Mouse (Mus musculus) lung, embryonic 14.5 days (tissue): ENCODE measurements around the gene Slc25a13. TPM values are rescaled to one million over a fixed set of nuclear protein-coding genes. Genes with fewer than 3 reads are reported as not detected.
A peak's percentile ranks its signal among the peaks of the same experiment; 100 is the strongest.

Experiments used
- ATAC-seq: fragments of 200-750 bp; cut with Nextera tagmentation; 2 replicates; pipeline ENCODE4 v1.8.0; 2017; ENCODE audit warnings: mild to moderate bottlenecking, moderate TSS enrichment, moderate library complexity; ENCODE audit not compliant: insufficient read depth
- DNase-seq: peaks from one replicate; pipeline ENCODE4 v3.0.0-alpha.2; 2015
- H3K27ac ChIP-seq: fragments of 300-500 bp; sonication (generic); 2 replicates; pipeline ENCODE4 v1.5.1; 2014; ENCODE audit warnings: low read depth, mild to moderate bottlenecking, moderate library complexity
- H3K27me3 ChIP-seq: fragments of 300-500 bp; sonication (generic); 2 replicates; pipeline ENCODE4 v1.6.1; 2014; ENCODE audit warnings: low read length, control low read depth; ENCODE audit not compliant: insufficient read depth
- H3K36me3 ChIP-seq: fragments of 300-500 bp; sonication (generic); 2 replicates; pipeline ENCODE4 v1.6.1; 2014; ENCODE audit warnings: control low read depth; ENCODE audit not compliant: insufficient read depth
- H3K4me1 ChIP-seq: fragments of 300-500 bp; sonication (generic); 2 replicates; pipeline ENCODE4 v1.6.1; 2014; ENCODE audit warnings: antibody characterized with exemption, control low read depth; ENCODE audit not compliant: insufficient read depth
- H3K4me2 ChIP-seq: fragments of 300-500 bp; sonication (generic); 2 replicates; pipeline ENCODE4 v1.6.1; 2014; ENCODE audit warnings: mild to moderate bottlenecking
- H3K4me3 ChIP-seq: fragments of 300-500 bp; sonication (generic); 2 replicates; pipeline ENCODE4 v1.5.1; 2014; ENCODE audit warnings: low read depth, low read length
- H3K9ac ChIP-seq: fragments of 300-500 bp; sonication (generic); 2 replicates; pipeline ENCODE4 v1.6.1; 2014
- H3K9me3 ChIP-seq: fragments of 300-500 bp; sonication (generic); 2 replicates; pipeline ENCODE4 v1.6.1; 2016; ENCODE audit warnings: low read depth, low read length, control low read depth
- CTCF ChIP-seq: IDR thresholded peaks from 2 replicates; pipeline ENCODE4 v1.5.1; 2016; ENCODE audit warnings: antibody characterized with exemption, low read depth
- WGBS: fragments of 180-500 bp; shearing (Covaris S2); extraction: QIAGEN DNeasy Blood & Tissue Kit; methylation state at CpG from one replicate; pipeline ENCODE4 v1.1.7; 2014; 5-methylcytosine and 5-hydroxymethylcytosine counted together
- polyA plus RNA-seq: library from polyadenylated mRNA; unstranded; fragments of >200 nt; fragmentation: Nextera tagmentation; extraction: Ambion mirVana; gene quantifications from 2 replicates; pipeline ENCODE4 v1.2.1, GENCODE M21; 2014

Gene Slc25a13
- polyA plus RNA-seq, 1 experiment from 2014 or later, result 33.6 TPM

DNA sequence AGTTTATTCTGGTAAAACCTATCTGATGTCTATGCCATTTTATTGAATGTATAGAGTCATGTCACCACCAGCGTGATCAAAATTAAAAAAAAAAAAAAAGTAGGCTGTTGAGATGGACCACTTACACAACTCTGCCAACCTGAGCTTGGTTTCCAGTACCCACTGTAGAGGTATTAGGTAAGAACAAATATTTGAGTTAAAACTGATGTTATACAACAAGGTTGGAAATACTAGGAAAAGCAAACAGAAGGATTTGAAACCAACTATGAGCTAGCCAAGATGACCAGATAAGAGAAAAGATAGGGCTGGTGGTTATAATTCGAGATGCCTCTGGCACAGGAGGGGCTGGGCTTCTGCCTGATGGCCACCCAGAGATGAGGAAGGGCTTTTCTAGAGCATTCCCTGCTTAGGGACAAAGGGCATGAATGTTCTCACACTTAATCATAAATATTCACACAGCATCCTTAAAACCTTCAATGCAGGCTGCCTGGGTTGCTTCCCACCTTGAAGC is 19.9 kb upstream of the Slc25a13 start:
- no peak overlapping the region for H3K4me2 ChIP-seq
- H3K4me1 ChIP-seq, result no peaks in the 10 kb centered on the region
- no peak for DNase-seq
- H3K4me3 ChIP-seq, result no peak overlapping the region
- no peaks in the 10 kb centered on the region for H3K9me3 ChIP-seq
- no peak overlapping the region for H3K9ac ChIP-seq
- no peak for TF ChIP-seq CTCF
- no peak overlapping the region for H3K27ac ChIP-seq
- 84% methylated on average over 2 of the region's 2 CpGs for WGBS
- H3K36me3 ChIP-seq, result no peaks in the 10 kb centered on the region
- ATAC-seq, result no peak
- H3K27me3 ChIP-seq, result no peaks in the 10 kb centered on the region

DNA sequence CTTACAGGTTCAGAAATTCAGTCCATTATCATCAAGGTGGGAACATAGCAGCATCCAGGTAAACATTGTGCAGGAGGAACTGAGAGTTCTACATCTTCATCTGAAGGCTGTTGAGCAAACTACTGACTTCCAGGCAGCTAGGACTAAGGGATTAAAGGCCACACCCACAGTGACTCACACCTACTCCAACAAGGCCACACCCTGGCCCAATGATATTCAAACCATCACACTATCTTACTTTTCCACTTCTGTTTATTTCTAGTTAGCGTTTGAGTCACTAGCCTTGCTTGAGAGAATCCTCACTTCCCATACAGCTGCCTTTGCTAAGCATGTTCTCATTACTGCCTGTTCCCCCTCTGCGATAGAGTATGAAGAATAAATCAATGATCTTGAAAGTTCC is 13.3 kb upstream of the Slc25a13 start:
- Histone ChIP-seq H3K27me3 (no peaks in the 10 kb centered on the region), H3K4me1 (no peaks in the 10 kb centered on the region), H3K36me3 (no peaks in the 10 kb centered on the region), H3K9ac (no peak overlapping the region), H3K4me2 (no peak overlapping the region), H3K27ac (no peak overlapping the region), H3K4me3 (no peak overlapping the region), H3K9me3 (no peaks in the 10 kb centered on the region)
- WGBS, result 88% methylated on average over 2 of the region's 2 CpGs
- no peak for DNase-seq
- no peak for ATAC-seq
- TF ChIP-seq CTCF, result no peak

DNA sequence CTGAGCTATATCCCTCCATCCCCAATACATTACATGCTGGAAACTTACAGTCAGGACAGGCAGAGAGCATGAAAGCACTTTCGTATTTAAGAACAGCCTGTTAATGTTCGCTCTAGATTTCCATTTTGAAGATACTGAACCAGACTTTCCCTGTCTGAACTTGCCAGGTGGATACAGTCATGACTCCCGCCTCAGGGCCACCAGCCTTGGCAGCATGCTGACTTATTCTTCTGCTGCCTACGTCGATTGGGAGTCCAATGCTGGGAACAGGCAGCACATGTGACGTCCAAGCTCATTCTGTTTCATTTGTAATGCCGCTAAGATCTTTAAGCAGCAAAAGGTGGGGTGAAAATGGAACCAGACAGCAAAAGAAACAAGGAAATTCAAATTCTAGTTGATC is 5.7 kb upstream of the Slc25a13 start:
- H3K4me2 ChIP-seq, result no peak overlapping the region
- H3K4me3 ChIP-seq, result no peak overlapping the region
- TF ChIP-seq CTCF, result no peak
- H3K27ac ChIP-seq, result no peak overlapping the region
- H3K9me3 ChIP-seq, result no peaks in the 10 kb centered on the region
- ATAC-seq (no peak), DNase-seq (no peak)
- no peaks in the 10 kb centered on the region for H3K4me1 ChIP-seq
- H3K9ac ChIP-seq, result no peak overlapping the region
- 70% methylated on average over 7 of the region's 7 CpGs for WGBS
- H3K27me3 ChIP-seq, result no peaks in the 10 kb centered on the region
- H3K36me3 ChIP-seq, result no peaks in the 10 kb centered on the region

DNA sequence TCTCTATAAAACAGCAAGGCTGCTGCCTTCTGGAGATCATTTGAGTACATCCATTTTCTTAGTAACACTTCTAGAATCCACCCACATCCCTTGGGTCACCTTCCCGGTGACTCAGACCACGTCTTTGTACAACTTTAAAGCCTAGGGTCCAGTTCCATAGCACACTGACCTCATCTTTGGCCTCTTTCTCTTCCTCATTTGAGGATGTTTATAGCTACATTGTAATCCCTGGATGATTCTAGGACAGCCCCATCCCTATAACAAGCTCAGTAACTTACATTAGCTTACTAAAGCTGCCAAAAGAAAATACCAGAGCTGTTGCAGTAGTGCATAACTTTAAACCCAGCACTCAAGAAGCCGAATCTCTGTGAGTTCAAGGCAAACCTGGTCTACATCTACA is 3.6 kb upstream of the Slc25a13 start:
- no peak for TF ChIP-seq CTCF
- DNase-seq (no peak), ATAC-seq (no peak)
- Histone ChIP-seq H3K4me1 (no peaks in the 10 kb centered on the region), H3K4me3 (no peak overlapping the region), H3K4me2 (no peak overlapping the region), H3K9me3 (no peaks in the 10 kb centered on the region), H3K9ac (no peak overlapping the region), H3K27me3 (no peaks in the 10 kb centered on the region), H3K27ac (no peak overlapping the region), H3K36me3 (no peaks in the 10 kb centered on the region)
- 81% methylated on average over 3 of the region's 3 CpGs for WGBS

DNA sequence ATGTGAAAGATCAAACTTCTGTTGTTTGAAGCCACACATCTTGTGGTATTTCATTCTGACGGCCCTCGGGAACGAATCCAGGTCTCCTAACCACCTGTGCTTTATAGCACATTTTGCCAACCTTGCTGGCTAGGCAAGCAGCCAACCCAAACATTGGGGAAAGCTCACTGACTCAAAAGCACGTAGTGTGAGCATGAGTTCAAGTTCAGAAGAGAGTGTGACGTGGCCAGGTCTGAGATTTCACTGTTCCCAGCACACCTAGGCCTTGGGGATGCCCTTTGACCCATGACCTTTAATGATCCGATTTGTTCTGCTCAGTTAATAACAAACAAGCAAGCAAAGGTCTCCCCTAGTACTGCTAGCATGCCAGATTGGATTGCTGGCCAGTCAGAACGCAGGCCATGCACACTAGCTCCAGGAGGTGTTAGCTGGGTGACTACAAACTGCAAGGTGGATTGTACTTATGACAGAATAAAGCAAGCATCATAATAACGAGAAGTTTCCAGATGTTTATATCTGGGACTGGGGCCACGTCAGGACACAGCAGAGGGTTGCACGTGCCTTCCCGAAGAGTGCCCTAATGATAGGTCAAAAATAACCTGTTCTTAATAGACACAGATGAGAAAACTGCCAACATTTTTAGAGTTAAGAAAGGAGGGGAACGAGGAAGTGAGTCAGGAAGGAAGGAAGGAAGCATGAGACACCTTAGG is 2.8 kb upstream of the Slc25a13 start:
- Histone ChIP-seq H3K9ac (no peak overlapping the region), H3K4me3 (no peak overlapping the region), H3K36me3 (no peaks in the 10 kb centered on the region), H3K27me3 (no peaks in the 10 kb centered on the region), H3K4me1 (no peaks in the 10 kb centered on the region), H3K27ac (no peak overlapping the region), H3K9me3 (no peaks in the 10 kb centered on the region), H3K4me2 (no peak overlapping the region)
- DNase-seq (peak; percentile 48), ATAC-seq (no peak)
- WGBS, result 67% methylated on average over 12 of the region's 12 CpGs
- no peak for TF ChIP-seq CTCF

DNA sequence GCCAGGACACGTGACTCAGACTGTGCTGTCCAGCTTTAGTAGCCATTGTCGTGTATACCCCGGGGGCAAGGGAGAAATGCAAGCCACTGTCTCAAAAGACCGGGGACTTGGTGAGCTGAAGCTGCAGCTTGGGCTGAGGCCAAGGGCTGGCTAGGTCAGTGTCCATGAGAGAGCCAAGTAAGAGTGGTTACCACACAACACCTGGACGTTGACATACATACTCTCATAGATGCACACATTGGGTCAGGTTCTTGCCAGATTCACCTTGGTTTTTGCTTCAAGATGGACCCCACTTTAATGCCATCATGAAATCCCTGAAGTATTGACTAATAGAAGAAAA is 283 bp upstream of the Slc25a13 start:
- H3K4me3 ChIP-seq, result peak overlapping the region; percentile 71
- peak overlapping the region; percentile 83 for H3K4me2 ChIP-seq
- H3K27ac ChIP-seq, result peak overlapping the region; percentile 55; the same call in 1 of the 2 replicates
- 11% methylated on average over 5 of the region's 5 CpGs for WGBS
- H3K27me3 ChIP-seq, result no peaks in the 10 kb centered on the region
- H3K36me3 ChIP-seq, result no peaks in the 10 kb centered on the region
- H3K4me1 ChIP-seq, result no peaks in the 10 kb centered on the region
- H3K9me3 ChIP-seq, result no peaks in the 10 kb centered on the region
- DNase-seq, result no peak
- no peak for ATAC-seq
- peak overlapping the region; percentile 86 for H3K9ac ChIP-seq
- no peak for TF ChIP-seq CTCF

DNA sequence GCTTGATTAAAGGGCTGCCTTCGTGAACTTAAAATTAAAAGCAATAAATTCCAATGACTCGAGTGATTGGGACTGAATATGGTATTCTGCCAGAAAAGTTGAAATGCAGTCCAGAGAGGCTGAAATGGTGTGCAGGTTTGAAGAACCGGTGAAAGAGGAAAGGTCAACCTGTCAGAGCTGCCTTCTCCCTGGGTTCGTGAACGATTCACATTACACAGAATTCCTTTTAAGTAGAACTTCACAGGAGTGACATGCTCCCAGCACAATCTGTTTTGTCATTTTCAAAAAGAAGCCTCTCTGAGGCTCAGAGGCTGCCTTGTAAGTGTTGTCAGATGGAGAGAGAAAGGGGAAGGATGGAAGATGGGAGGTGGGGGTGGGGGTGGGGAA is 860 bp downstream of the Slc25a13 start:
- peak; percentile 1; the same call in 1 of the 2 replicates for ATAC-seq
- 16% methylated on average over 5 of the region's 5 CpGs for WGBS
- Histone ChIP-seq H3K9me3 (no peaks in the 10 kb centered on the region), H3K4me2 (peak overlapping the region; percentile 83), H3K9ac (peak overlapping the region; percentile 86), H3K27ac (no peak overlapping the region), H3K4me1 (no peaks in the 10 kb centered on the region), H3K27me3 (no peaks in the 10 kb centered on the region), H3K36me3 (no peaks in the 10 kb centered on the region), H3K4me3 (peak overlapping the region; percentile 71)
- no peak for DNase-seq
- TF ChIP-seq CTCF, result no peak
